8 mouse cellular contexts compared by ENCODE assay signal in the genomic region with DNA sequence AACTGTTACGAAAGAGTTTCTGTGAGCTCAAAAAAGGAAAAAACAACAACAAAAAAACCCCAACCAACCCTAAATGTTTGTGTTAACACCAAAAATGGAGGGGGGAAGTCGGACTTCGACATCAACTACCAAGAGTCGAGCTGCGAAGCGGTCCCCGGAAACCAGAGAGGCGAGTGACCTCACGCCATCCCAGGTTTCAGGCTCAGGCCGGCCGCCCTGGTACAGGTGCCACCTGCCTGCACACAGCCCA. TPM values are rescaled to one million over a fixed set of nuclear protein-coding genes. Genes with fewer than 3 reads are reported as not detected.
DNase-seq lines count a peak whose midpoint lies in the region; ATAC-seq and TF ChIP-seq lines count a peak whose summit lies in the region.
"Had no signal": no experiment of that assay in that cellular context is flagged by ENCODE, and none has a peak within 500 bp of the region (broad histone marks: within the 10 kb centered on the region; RNA-seq: fewer than 3 reads in every experiment).

No protein-coding gene starts in this region.

- peak overlapping the region; percentile 76 for H3K4me2 ChIP-seq in lung, embryonic 15.5 days
- H3K4me2 ChIP-seq in embryonic facial prominence, embryonic 15.5 days (replicated peaks): peak overlapping the region; percentile 91
- H3K4me2 ChIP-seq in limb, embryonic 11.5 days (ENCODE audit: low read depth, severe bottlenecking): peak overlapping the region; percentile 95

- no peaks in the 10 kb centered on the region for H3K36me3 ChIP-seq in lung, embryonic 15.5 days
- H3K36me3 ChIP-seq in embryonic facial prominence, embryonic 15.5 days: no peaks in the 10 kb centered on the region
- H3K36me3 ChIP-seq in limb, embryonic 11.5 days (ENCODE audit: control insufficient read depth, insufficient read depth, low read length): no peaks in the 10 kb centered on the region
- H3K36me3 ChIP-seq in small intestine, adult 2 months (ENCODE audit: control insufficient read depth, insufficient read depth, low read length): no peaks in the 10 kb centered on the region

- peaks cover 30% of the 10 kb centered on the region for H3K4me1 ChIP-seq in lung, embryonic 15.5 days
- H3K4me1 ChIP-seq in embryonic facial prominence, embryonic 15.5 days: peaks cover 32% of the 10 kb centered on the region
- H3K4me1 ChIP-seq in limb, embryonic 11.5 days (ENCODE audit: control insufficient read depth, insufficient read depth, low read length): peaks cover 4% of the 10 kb centered on the region; the same call in 1 of the 2 replicates
- H3K4me1 ChIP-seq in small intestine, adult 2 months (ENCODE audit: control insufficient read depth, insufficient read depth, insufficient read length, low read length): peaks cover 24% of the 10 kb centered on the region

- TF ChIP-seq POLR2A in small intestine, adult 2 months (IDR thresholded peaks at IDR 0.05; ENCODE audit: low read depth, low read length): no peak; the same call in 1 of the 2 replicates

- H3K9me3 ChIP-seq in lung, embryonic 15.5 days: no peaks in the 10 kb centered on the region
- H3K9me3 ChIP-seq in embryonic facial prominence, embryonic 15.5 days (replicated peaks): no peaks in the 10 kb centered on the region
- no peaks in the 10 kb centered on the region for H3K9me3 ChIP-seq in limb, embryonic 11.5 days (ENCODE audit: control insufficient read depth, low read length)

- H3K4me3 ChIP-seq in lung, embryonic 15.5 days: peak overlapping the region; percentile 81
- peak overlapping the region; percentile 83 for H3K4me3 ChIP-seq in embryonic facial prominence, embryonic 15.5 days (replicated peaks)
- peak overlapping the region; percentile 67 for H3K4me3 ChIP-seq in limb, embryonic 11.5 days (ENCODE audit: low read depth, low read length)
- H3K4me3 ChIP-seq in small intestine, adult 2 months (ENCODE audit: low read depth, low read length): peak overlapping the region; percentile 84

- DNase-seq in lung, adult 18-20 months: no peak
- no peak for DNase-seq in limb, embryonic 11.5 days (ENCODE audit: low spot score)
- DNase-seq in adrenal gland, postnatal 4 days (ENCODE audit: low spot score in 2 of 2): no peak
- DNase-seq in thymus, postnatal 14 days: no peak

- no peak for TF ChIP-seq CTCF in small intestine, adult 2 months (IDR thresholded peaks at IDR 0.05; ENCODE audit: extremely low read depth, insufficient read length, insufficient replicate concordance, low read depth, low read length)

- H3K9ac ChIP-seq in lung, embryonic 15.5 days: peak overlapping the region; percentile 82
- H3K9ac ChIP-seq in embryonic facial prominence, embryonic 15.5 days: peak overlapping the region; percentile 90
- peak overlapping the region; percentile 50 for H3K9ac ChIP-seq in limb, embryonic 11.5 days (ENCODE audit: low read length)

- no peak for ATAC-seq in lung, embryonic 15.5 days (ENCODE audit: borderline replicate concordance, extremely low read depth, low FRiP score, low TSS enrichment)
- ATAC-seq in embryonic facial prominence, embryonic 15.5 days (ENCODE audit: insufficient number of reproducible peaks, low FRiP score, low TSS enrichment, low read depth): no peak
- ATAC-seq in limb, embryonic 11.5 days (ENCODE audit: insufficient number of reproducible peaks, low FRiP score, low TSS enrichment, low read depth): no peak

- no peaks in the 10 kb centered on the region for H3K27me3 ChIP-seq in lung, embryonic 15.5 days
- no peaks in the 10 kb centered on the region for H3K27me3 ChIP-seq in embryonic facial prominence, embryonic 15.5 days
- H3K27me3 ChIP-seq in limb, embryonic 11.5 days (ENCODE audit: control insufficient read depth, insufficient read depth, low read length): no peaks in the 10 kb centered on the region
- no peaks in the 10 kb centered on the region for H3K27me3 ChIP-seq in small intestine, adult 2 months (ENCODE audit: control insufficient read depth, insufficient read depth, low read length)

- H3K27ac ChIP-seq in lung, embryonic 15.5 days: peak overlapping the region; percentile 96
- peak overlapping the region; percentile 99 for H3K27ac ChIP-seq in embryonic facial prominence, embryonic 15.5 days (replicated peaks)
- no peak overlapping the region for H3K27ac ChIP-seq in limb, embryonic 11.5 days (replicated peaks; ENCODE audit: low read depth, low read length)
- peak overlapping the region; percentile 94 for H3K27ac ChIP-seq in small intestine, adult 2 months (ENCODE audit: insufficient read depth, low read depth, low read length)

- under 1% methylated on average over 11 of the region's 11 CpGs for WGBS in lung, embryonic 15.5 days
- under 1% methylated on average over 11 of the region's 11 CpGs for WGBS in embryonic facial prominence, embryonic 15.5 days
- under 1% methylated on average over 11 of the region's 11 CpGs for WGBS in limb, embryonic 11.5 days
- under 1% methylated on average over 11 of the region's 11 CpGs for WGBS in small intestine, adult 2 months

RNA-seq across cellular contexts. Expression of gene Klf13, which starts 1.8 kb away (rescaled TPM):
- 34.4 and 35.1 TPM in 2 replicates for polyA plus RNA-seq in lung, embryonic 15.5 days (2015; fragmentation: Nextera tagmentation; extraction: Ambion mirVana)
- 39.2 and 39.9 TPM in 2 replicates for polyA plus RNA-seq in embryonic facial prominence, embryonic 15.5 days (2015; fragmentation: Nextera tagmentation; extraction: Ambion mirVana)
- 18.3 and 18.8 TPM in 2 replicates for polyA plus RNA-seq in limb, embryonic 11.5 days (2014; fragmentation: Nextera tagmentation; extraction: Ambion mirVana)
- polyA plus RNA-seq in small intestine, adult 2 months (2012; rRNA removed): 22.2 and 55.1 TPM in 2 replicates
- total RNA-seq in adrenal gland, postnatal 4 days (2021): 10 to 100 TPM; 70.9 to 77.5 TPM

RNA-seq across cellular contexts. Expression of gene E030018B13Rik, which starts 20.3 kb away (rescaled TPM):
- polyA plus RNA-seq in lung, embryonic 15.5 days (2015; fragmentation: Nextera tagmentation; extraction: Ambion mirVana): 0.15 and 0.26 TPM in 2 replicates
- 0.16 and 0.22 TPM in 2 replicates for polyA plus RNA-seq in embryonic facial prominence, embryonic 15.5 days (2015; fragmentation: Nextera tagmentation; extraction: Ambion mirVana)
- not detected in 2 replicates for polyA plus RNA-seq in limb, embryonic 11.5 days (2014; fragmentation: Nextera tagmentation; extraction: Ambion mirVana)
- polyA plus RNA-seq in small intestine, adult 2 months (2012; rRNA removed): not detected in 2 replicates
- total RNA-seq in adrenal gland, postnatal 4 days (2021): not detected
- polyA plus RNA-seq: large intestine, adult 2 months had no signal
